Mouse (Mus musculus): Measurements from ENCODE around the gene Ifnar1. TPM values are rescaled to one million over a fixed set of nuclear protein-coding genes. Genes with fewer than 3 reads are reported as not detected.
"Not testable (repeated sequence)": the region's sequence is repeated elsewhere in the genome, so short reads cannot be mapped to it uniquely, and the experiment has no call there.

The Ifnar1 gene
- total and polyA plus RNA-seq, 3 experiments = 16.2 to 103 (median 72.3) TPM

DNA sequence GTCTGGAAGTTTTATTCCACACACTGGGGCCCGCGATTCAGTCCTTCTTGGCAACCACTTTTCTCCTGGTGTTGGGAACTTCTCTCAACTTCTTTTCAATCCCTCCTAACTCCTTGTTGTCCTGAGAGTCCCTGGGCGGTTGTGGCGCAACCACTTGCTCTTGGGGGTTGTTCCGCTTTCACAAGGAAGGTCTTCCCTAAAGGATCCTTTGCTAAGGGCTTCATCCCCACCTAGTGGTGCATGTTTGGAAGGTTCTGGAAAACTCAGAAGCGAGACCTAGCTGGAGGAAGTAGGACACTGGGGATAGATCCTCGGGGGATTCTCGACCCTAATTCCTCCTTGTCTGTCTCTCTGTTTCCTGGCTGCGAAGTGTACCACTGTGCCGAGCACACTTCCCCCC is 42.0 kb downstream of the Ifnar1 start:
- ATAC-seq (ENCODE audit: extremely low read depth, insufficient number of reproducible peaks, low FRiP score, poor library complexity, severe bottlenecking) = 0 out of 2 replicates have a peak, but pooled peaks have one; percentile 2
- peaks cover 5% of the 10 kb centered on the region for H3K9me3 ChIP-seq (replicated peaks)
- H3K27me3 ChIP-seq (ENCODE audit: insufficient read depth, low read length) = no peaks in the 10 kb centered on the region

GRCm38 (mm10) chr16:91527500-91527899 is 42.5 kb downstream of the Ifnar1 start:
- H3K36me3 ChIP-seq (replicated peaks) = no peaks in the 10 kb centered on the region
- DNase-seq (ENCODE audit: low spot score) = no peak
- no peaks in the 10 kb centered on the region for H3K27me3 ChIP-seq (ENCODE audit: insufficient read depth, low read length)
- peak; percentile 92 for ATAC-seq (ENCODE audit: extremely low read depth, insufficient number of reproducible peaks, low FRiP score, poor library complexity, severe bottlenecking)
- H3K4me1 ChIP-seq (ENCODE audit: insufficient read depth, low read depth, low read length) = peaks cover 64% of the 10 kb centered on the region
- H3K4me3 ChIP-seq (ENCODE audit: low read depth, low read length) = peak overlapping the region; percentile 42; the same call in 1 of the 2 replicates
- peaks cover 5% of the 10 kb centered on the region for H3K9me3 ChIP-seq (replicated peaks)
- TF ChIP-seq TAL1 (conservative IDR thresholded peaks at IDR 0.05; ENCODE audit: low read depth, low read length) = peak; percentile 41; the same call in 1 of the 2 replicates
- no peak for TF ChIP-seq POLR2AphosphoS5 (IDR thresholded peaks at IDR 0.05; ENCODE audit: insufficient replicate concordance, low read depth, low read length)
- TF ChIP-seq CTCF (IDR thresholded peaks at IDR 0.05; ENCODE audit: low read depth, low read length) = no peak

More for the DNA sequence above, 42.0 kb downstream of the Ifnar1 start:
- H3K36me3 ChIP-seq (replicated peaks) = no peaks in the 10 kb centered on the region
- H3K4me3 ChIP-seq (ENCODE audit: low read depth, low read length) = no peak overlapping the region; the same call in 1 of the 2 replicates
- no peak for DNase-seq (ENCODE audit: low spot score)
- H3K4me1 ChIP-seq (ENCODE audit: insufficient read depth, low read depth, low read length) = peaks cover 64% of the 10 kb centered on the region
- TF ChIP-seq TAL1 (conservative IDR thresholded peaks at IDR 0.05; ENCODE audit: low read depth, low read length) = no peak
- TF ChIP-seq GATA1 (IDR thresholded peaks at IDR 0.05; ENCODE audit: borderline replicate concordance, low read length) = no peak
- no peak for TF ChIP-seq GATA2 (IDR thresholded peaks at IDR 0.05; ENCODE audit: borderline replicate concordance, low read depth, low read length)
- no peak for TF ChIP-seq POLR2AphosphoS5 (IDR thresholded peaks at IDR 0.05; ENCODE audit: insufficient replicate concordance, low read depth, low read length)
- no peak for TF ChIP-seq CTCF (IDR thresholded peaks at IDR 0.05; ENCODE audit: low read depth, low read length)

GRCm38 (mm10) chr16:91528578-91528977 is 43.5 kb downstream of the Ifnar1 start:
- TF ChIP-seq GATA1 (IDR thresholded peaks at IDR 0.05; ENCODE audit: borderline replicate concordance, low read length) (no peak), GATA2 (IDR thresholded peaks at IDR 0.05; ENCODE audit: borderline replicate concordance, low read depth, low read length) (no peak), TAL1 (conservative IDR thresholded peaks at IDR 0.05; ENCODE audit: low read depth, low read length) (no peak), CTCF (IDR thresholded peaks at IDR 0.05; ENCODE audit: low read depth, low read length) (no peak), POLR2AphosphoS5 (IDR thresholded peaks at IDR 0.05; ENCODE audit: insufficient replicate concordance, low read depth, low read length) (no peak)
- Histone ChIP-seq H3K36me3 (replicated peaks) (no peaks in the 10 kb centered on the region), H3K9me3 (replicated peaks) (peaks cover 5% of the 10 kb centered on the region), H3K4me1 (ENCODE audit: insufficient read depth, low read depth, low read length) (peaks cover 66% of the 10 kb centered on the region), H3K27me3 (ENCODE audit: insufficient read depth, low read length) (no peaks in the 10 kb centered on the region), H3K4me3 (ENCODE audit: low read depth, low read length) (no peak overlapping the region)
- ATAC-seq (ENCODE audit: extremely low read depth, insufficient number of reproducible peaks, low FRiP score, poor library complexity, severe bottlenecking) = no peak
- no peak for DNase-seq (ENCODE audit: low spot score)

GRCm38 (mm10) chr16:91530830-91531229 is 45.8 kb downstream of the Ifnar1 start:
- peaks cover 73% of the 10 kb centered on the region for H3K4me1 ChIP-seq (ENCODE audit: insufficient read depth, low read depth, low read length)

DNA sequence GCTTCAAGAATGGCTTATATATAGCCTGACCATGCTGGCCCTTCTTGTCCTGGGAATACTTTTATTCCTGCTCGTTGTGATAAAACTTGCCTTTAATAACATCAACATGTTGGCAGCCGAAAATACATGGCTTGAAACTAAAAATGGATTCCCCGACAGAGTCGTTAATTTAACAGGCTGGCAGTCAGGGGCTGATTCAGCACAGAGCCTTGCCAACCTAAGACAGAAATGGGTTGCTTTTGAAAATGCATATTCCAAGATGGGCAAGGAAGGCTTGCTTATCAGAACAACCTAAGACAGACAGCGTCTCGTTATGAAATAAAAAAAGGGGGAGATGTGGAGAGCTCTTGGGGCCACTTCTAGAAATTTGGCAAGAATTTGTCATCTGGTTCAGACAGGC is 46.8 kb downstream of the Ifnar1 start:
- H3K4me1 ChIP-seq (ENCODE audit: insufficient read depth, low read depth, low read length) = peaks cover 75% of the 10 kb centered on the region

More at GRCm38 (mm10) chr16:91530830-91531229, 45.8 kb downstream of the Ifnar1 start:
- not testable (repeated sequence) for DNase-seq (ENCODE audit: low spot score); H3K27me3 ChIP-seq (ENCODE audit: insufficient read depth, low read length); H3K4me3 ChIP-seq (ENCODE audit: low read depth, low read length); H3K36me3 ChIP-seq (replicated peaks); H3K9me3 ChIP-seq (replicated peaks); ATAC-seq (ENCODE audit: extremely low read depth, insufficient number of reproducible peaks, low FRiP score, poor library complexity, severe bottlenecking)

GRCm38 (mm10) chr16:91532429-91532828 is 47.4 kb downstream of the Ifnar1 start:
- ATAC-seq (ENCODE audit: extremely low read depth, insufficient number of reproducible peaks, low FRiP score, poor library complexity, severe bottlenecking) (no peak), DNase-seq (ENCODE audit: low spot score) (no peak)
- no peak overlapping the region; the same call in 1 of the 2 replicates for H3K4me3 ChIP-seq (ENCODE audit: low read depth, low read length)
- peaks cover 74% of the 10 kb centered on the region for H3K4me1 ChIP-seq (ENCODE audit: insufficient read depth, low read depth, low read length)
- TF ChIP-seq TAL1 (conservative IDR thresholded peaks at IDR 0.05; ENCODE audit: low read depth, low read length) (no peak), CTCF (IDR thresholded peaks at IDR 0.05; ENCODE audit: low read depth, low read length) (no peak), POLR2AphosphoS5 (IDR thresholded peaks at IDR 0.05; ENCODE audit: insufficient replicate concordance, low read depth, low read length) (no peak), GATA2 (IDR thresholded peaks at IDR 0.05; ENCODE audit: borderline replicate concordance, low read depth, low read length) (no peak), GATA1 (IDR thresholded peaks at IDR 0.05; ENCODE audit: borderline replicate concordance, low read length) (no peak)
- H3K27me3 ChIP-seq (ENCODE audit: insufficient read depth, low read length) = no peaks in the 10 kb centered on the region
- 0 out of 2 replicates have a peak, but pooled peaks cover 2% of the 10 kb centered on the region for H3K9me3 ChIP-seq (replicated peaks)
- no peaks in the 10 kb centered on the region for H3K36me3 ChIP-seq (replicated peaks)

More for the DNA sequence above, 46.8 kb downstream of the Ifnar1 start:
- no peaks in the 10 kb centered on the region for H3K27me3 ChIP-seq (ENCODE audit: insufficient read depth, low read length)
- no peaks in the 10 kb centered on the region for H3K36me3 ChIP-seq (replicated peaks)
- no peak for ATAC-seq (ENCODE audit: extremely low read depth, insufficient number of reproducible peaks, low FRiP score, poor library complexity, severe bottlenecking)
- 0 out of 2 replicates have a peak, but pooled peaks cover 2% of the 10 kb centered on the region for H3K9me3 ChIP-seq (replicated peaks)
- no peak overlapping the region for H3K4me3 ChIP-seq (ENCODE audit: low read depth, low read length)
- no peak for DNase-seq (ENCODE audit: low spot score)
- TF ChIP-seq GATA2 (IDR thresholded peaks at IDR 0.05; ENCODE audit: borderline replicate concordance, low read depth, low read length) = no peak
- no peak for TF ChIP-seq CTCF (IDR thresholded peaks at IDR 0.05; ENCODE audit: low read depth, low read length)
- TF ChIP-seq GATA1 (IDR thresholded peaks at IDR 0.05; ENCODE audit: borderline replicate concordance, low read length) = no peak
- no peak for TF ChIP-seq TAL1 (conservative IDR thresholded peaks at IDR 0.05; ENCODE audit: low read depth, low read length)
- TF ChIP-seq POLR2AphosphoS5 (IDR thresholded peaks at IDR 0.05; ENCODE audit: insufficient replicate concordance, low read depth, low read length) = no peak
